Mouse (Mus musculus) induced T-regulatory cell, adult 2 months (primary cell): ENCODE results near the gene Pla2g7.
"Not testable (repeated sequence)": the region's sequence is repeated elsewhere in the genome, so short reads cannot be mapped to it uniquely, and the experiment has no call there.

Experiments
- DNase-seq: peaks from one replicate; pipeline ENCODE4 v3.0.0-alpha.2; 2012; ENCODE audit warnings: low read depth

Pla2g7 gene

DNA sequence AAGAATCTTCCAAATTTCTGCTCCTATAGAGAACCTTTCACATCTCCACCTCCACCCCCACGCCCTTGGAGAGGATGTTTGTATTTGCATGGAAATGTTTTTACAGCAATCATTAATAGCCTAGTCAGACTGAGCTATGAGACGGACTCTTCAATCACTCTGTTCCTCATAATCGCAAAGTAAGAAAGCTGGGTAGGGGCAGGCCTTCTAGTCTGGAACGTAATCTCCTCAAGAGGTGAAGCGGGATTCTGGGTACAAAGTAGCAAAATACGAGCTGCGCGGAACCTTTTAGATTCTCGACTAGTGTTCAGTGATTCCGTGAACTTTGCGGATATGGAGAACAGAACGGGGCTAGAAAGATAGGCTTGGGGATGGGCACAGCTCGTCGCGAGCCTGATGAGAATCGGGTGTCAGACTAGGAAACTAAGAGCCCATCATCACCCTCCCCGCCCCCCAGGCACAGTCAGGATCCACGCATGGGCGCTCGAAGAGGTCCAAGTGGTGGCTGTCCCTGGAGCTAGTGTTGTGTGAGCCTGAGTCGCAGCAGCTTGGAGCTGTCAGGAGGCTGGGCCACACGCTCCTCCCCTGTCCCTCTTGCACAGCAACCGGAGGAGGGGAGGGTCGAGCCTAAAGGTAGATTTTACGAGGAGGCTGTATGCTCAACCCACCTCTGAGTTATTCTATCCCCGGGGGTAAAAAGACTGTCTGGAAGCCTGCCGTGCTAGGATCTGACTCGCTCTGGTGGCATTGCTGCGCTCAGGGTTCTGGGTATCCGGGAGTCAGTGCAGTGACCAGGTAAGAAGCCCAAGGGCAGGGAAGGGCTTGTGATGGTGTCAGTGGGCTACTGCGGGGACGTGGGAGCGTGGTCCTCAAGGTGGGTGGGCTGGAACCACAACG is at the start of gene Pla2g7:
Gene Pla2g7 (plus strand): TSS at position 107 of the 897 bp plus-strand sequence.
- no peak for DNase-seq

DNA sequence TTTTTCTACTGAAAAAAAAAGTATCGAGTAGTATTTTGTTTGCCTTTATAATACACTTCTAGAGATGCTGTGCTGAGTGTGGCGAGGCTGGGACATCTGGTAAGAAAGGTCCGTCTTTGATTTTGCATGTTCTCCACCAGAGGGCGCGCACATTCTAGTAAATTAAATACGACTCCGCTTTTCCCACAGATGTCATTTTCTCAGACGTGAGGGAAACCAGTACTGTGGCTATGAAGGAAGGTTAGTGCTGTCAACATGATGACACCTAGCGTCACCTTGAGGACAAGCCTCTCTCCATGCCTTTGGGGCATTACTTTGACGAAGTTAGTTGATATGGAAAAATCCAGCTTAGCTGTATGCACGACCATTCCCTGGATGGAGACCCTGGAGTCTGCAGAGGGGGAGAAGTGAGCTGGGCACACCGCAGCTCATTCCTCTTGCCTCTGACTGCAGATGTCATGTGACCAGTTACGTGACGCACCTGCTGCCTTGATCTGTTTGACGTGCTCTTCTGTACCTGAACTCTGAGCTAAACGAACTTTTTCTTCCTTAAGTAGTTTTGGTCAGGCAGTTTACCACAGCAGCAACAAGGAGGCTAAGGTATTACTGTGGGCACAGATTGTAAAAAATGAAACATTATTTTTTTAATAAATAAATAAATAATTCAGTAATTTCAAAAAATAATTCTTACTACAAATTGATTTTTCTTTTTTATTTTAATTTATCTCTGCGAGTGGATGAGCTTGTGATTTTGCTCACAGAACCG is 49.1 kb upstream of the Pla2g7 start:
- DNase-seq, result peak; percentile 58

DNA sequence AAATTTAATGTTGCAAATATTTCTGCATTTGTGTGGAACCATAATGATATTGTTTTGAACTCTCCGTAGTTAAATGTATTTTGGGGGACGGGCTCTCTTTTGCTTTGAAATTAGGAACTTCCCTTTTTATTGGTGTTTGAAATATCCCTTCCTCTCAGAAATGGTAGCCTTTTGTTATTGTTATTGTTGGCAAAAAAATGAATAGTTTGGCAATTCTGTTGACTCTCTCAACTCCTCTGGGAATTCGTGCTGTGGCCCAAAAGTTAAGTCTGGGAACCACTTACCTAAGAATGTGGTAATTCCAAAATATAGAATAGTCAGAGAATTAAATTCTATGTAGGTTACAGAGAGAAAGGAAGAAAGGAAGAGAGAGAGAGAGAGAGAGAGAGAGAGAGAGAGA is 47.7 kb upstream of the Pla2g7 start:
- no peak for DNase-seq

GRCm38 (mm10) chr17:43530507-43530906 is 37.4 kb upstream of the Pla2g7 start:
- DNase-seq, result no peak

- DNase-seq, result no peak
Observed at GRCm38 (mm10) chr17:43531192-43531591, 36.7 kb upstream of the Pla2g7 start.

GRCm38 (mm10) chr17:43534362-43535222 is 33.3 kb upstream of the Pla2g7 start:
- DNase-seq, result no peak

DNA sequence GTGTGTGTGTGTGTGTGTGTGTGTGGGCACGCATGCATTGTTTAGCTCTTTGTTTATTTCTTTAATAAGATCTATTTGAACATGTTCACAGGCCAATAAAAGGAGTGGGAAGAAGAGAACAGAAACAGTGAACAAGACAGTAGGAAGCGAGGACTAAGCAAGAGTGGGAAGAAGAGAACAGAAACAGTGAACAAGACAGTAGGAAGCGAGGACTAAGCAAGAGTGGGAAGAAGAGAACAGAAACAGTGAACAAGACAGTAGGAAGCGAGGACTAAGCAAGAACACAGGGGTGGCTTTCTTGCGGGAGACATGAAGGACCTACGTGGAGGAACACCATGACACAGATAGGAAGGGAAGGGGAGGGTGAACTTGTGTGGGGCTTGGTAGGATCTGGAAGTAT is 31.1 kb upstream of the Pla2g7 start:
- not testable (repeated sequence) for DNase-seq

- DNase-seq, result no peak
Observed at GRCm38 (mm10) chr17:43538767-43539166, 29.1 kb upstream of the Pla2g7 start.

DNA sequence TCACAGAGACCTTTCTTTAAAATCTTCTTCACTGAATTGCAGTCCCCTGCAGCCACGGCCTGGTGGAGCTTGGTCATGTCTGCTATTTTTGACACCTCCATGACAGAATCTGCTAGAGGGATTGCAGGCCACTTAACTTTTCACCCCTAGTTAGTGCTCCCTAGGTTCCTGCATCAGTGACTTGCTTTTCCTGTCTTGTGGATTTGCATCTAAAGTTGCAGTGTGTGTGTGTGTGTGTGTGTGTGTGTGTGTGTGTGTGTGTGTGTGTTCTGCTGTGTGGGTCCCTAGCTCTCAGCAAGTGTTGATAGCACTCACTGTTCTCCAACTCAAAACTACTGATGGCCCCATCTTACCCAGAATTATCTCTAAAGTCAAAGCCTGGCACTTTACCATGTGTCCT is 24.4 kb upstream of the Pla2g7 start, which contains the start of gene Ankrd66:
Gene Ankrd66 (minus strand): TSS at position 101 of the 400 bp plus-strand sequence.
- no peak for DNase-seq

GRCm38 (mm10) chr17:43544040-43544439 is 23.9 kb upstream of the Pla2g7 start:
- no peak for DNase-seq

- no peak for DNase-seq
Observed at GRCm38 (mm10) chr17:43551122-43551630, 16.7 kb upstream of the Pla2g7 start.

GRCm38 (mm10) chr17:43554516-43555403 is 13.1 kb upstream of the Pla2g7 start:
- DNase-seq, result no peak

DNA sequence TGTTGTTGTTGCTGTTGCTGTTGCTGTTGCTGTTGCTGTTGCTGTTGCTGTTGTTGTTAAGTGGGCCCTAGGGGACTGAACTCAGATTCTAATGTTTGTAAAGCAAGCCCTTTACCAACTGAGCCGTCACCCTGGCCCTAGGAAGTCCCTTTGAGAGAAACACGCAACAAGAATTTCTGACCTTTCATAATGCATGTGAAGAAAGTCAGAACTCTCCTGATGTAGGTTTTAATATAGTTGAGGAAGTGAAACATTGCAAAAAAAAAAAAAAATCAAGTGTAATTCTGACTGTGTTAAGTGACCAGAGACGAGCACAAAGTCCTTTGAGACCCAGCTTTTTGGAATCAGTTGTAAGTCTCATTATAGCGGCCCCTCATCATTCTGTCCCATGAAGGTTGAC is 10.8 kb upstream of the Pla2g7 start:
- DNase-seq, result no peak

DNA sequence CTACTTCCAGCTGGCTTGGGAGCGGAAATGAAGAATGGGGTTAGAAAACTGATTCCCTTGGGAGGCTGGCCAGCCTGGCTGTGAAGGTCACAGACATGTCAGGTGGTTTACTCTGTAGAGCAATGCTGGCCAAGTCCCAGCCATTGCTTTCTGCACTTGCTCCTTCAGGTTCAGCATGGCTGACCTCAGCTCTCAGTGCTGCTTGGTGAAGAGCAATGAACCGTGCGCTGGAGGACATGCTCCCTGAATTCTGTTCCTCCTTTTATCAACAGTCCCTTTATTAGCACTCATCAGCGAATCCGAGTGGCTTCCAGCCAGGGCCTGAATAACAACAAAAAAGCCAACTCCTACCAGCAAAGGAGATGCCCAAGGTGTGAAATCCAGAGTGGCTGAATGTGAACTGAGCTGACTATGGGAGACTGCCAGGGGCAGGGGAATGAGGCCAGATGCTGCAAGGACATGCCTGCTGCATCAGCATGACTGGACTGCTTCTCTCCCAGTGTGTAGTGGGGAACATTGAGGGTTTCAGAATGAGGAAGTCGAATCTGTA is 10.3 kb upstream of the Pla2g7 start:
- no peak for DNase-seq

DNA sequence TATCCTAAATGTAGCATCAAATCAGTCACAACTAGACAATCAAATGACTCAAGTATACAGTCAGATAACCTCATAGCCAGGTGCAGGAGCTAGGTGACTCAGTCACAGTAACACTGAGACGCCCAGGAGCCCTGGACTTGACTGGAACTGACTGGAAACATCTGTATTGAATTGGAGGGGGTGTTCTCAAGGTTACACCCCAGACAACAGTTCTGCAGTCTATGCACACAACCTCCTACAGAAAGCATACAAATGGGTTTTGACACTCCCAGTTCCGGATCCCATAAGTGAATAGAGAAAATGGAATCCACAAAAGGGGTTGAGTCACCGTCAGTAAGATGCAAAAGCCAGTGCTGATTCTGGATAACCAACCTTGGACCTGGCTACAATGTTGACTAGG is 9.2 kb upstream of the Pla2g7 start:
- no peak for DNase-seq

DNA sequence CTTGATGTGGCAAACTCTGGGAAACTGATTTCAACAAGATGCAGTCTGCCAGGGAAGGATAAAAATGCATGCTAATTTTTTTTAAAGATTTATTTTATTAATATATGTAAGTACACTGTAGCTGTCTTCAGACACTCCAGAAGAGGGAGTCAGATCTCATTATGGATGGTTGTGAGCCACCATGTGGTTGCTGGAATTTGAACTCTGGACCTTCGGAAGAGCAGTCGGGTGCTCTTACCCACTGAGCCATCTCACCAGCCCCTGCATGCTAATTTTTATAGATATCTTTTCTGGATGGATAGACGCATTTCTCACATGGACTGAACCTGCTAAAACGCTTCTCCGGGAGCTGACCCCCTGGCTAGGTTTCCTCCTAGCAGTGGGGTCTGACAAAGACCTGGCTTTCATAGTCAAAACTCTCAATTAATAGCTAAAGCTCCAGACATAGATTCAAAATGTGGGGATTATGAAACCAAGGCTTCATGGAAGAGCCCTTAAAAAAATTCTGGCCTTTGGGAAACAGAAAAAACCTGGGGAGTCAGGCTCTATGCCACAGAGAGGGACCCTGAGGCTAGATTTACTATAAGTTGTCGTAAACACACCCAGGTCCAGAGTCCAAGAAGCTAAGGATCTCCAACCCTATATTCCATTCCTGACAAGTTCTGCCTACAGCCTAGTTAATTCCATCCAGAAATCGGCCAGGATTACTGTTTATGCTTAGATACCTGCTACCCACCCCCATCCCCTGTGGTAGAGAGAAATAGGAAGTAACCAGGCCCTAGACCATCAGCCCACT is 4.5 kb upstream of the Pla2g7 start:
- DNase-seq, result no peak

DNA sequence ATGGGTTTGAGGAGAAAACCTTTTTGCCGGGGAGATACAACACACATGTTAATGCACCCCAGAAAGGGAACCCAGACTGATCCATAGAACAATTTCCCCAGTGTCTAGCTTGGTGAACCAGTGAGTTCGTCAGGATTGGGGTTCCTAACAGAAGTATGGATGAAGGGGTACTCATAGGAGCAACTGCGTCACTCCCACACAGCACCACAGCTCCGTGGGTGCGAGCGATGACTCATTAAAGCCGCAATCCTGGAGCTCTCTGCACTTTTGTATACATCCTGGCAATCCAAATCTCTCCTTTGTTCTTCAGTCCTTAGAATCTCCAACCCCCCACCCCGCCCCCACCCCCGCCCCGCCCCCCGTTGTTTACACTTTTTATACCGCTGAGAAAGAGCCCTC is 306 bp upstream of the Pla2g7 start:
- DNase-seq, result no peak

DNA sequence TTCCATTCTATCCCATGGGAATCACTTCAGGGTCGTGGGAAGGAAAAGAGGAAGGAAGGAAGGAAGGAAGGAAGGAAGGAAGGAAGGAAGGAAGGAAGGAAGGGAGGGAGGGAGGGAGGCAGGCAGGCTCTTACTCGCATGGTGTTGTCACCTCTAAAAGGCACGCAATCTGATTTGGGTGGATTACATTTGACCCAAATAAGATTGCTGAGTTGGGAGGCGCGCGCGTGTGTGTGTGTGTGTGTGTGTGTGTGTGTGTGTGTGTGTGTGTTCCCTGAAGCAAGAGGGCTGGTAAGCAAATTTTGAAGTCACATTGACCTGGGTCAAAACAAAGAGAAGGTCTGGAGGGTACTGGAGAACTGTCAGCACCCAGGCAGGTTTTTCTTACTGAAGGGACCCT is 1.4 kb downstream of the Pla2g7 start:
- DNase-seq, result no peak

DNA sequence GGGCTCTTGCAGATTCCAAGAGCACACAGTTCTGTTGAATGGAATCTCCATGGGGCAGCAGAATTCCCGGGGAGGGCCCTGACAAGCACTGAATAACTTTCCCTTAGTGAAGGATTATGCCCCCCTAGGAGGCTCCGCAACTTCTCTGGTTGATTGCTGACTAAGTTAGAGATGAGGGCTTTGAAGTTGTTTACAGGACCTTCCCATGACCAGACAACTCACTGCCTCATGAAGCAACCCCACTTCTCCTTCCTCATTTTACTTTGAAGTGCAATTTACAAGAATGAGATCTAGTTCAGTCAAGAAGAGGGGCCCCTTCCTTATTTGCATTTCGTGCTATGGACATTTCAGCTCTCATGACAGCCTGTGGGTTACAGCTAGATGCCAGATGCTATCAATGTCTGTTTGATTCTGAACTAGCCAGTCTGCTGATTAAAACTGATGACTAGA is 5.8 kb downstream of the Pla2g7 start:
- no peak for DNase-seq

DNA sequence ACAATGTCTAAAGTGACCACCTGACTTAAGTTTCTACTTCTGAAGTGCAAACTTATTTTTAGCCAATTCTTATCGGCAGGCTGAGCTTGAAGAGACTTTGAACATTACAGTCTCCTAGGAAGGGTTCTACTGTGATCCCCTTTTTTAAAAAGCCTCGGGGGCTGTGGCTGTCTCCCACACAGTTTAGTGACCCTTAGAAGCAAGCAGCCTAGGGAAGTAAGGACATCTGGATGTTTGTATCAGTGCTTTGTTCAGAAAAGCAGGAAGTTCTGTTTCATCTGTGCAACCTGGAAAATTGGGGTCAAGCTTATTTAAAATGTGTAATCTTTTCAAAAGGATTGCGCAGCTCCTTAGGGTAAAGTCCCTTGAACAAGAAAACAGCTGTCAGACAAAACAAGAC is 12.6 kb downstream of the Pla2g7 start:
- no peak for DNase-seq
